Mouse (Mus musculus): ENCODE data around the gene Zfp775. TPM values are rescaled to one million over a fixed set of nuclear protein-coding genes. Genes with fewer than 3 reads are reported as not detected.

Gene Zfp775
- total RNA-seq, 2 experiments from 2014 or later = 8.2 to 9.4 TPM

DNA sequence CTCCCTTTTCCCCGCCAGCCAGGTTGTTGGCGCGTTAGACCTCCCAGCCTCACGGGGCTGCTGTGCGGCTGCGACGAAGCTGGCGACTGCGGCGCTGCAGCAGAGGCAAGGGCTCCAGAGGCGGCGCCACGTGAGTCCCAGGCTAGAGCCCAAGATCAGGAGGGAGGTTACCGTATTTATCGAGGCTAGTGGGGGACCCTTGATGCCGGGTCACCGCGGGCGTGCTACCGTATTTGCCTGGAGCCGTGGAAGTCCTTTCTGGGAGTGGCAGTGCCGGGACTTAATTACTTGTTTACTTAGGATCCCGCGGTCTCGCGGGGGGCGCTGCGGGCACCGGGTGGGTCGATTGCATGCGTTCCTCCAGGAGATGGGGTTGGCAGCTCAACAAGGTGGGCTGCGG, 25.1 kb downstream of the Zfp775 start:
- peak; percentile 52 to 53 for DNase-seq (ENCODE audit: low spot score in 2 of 2)

DNA sequence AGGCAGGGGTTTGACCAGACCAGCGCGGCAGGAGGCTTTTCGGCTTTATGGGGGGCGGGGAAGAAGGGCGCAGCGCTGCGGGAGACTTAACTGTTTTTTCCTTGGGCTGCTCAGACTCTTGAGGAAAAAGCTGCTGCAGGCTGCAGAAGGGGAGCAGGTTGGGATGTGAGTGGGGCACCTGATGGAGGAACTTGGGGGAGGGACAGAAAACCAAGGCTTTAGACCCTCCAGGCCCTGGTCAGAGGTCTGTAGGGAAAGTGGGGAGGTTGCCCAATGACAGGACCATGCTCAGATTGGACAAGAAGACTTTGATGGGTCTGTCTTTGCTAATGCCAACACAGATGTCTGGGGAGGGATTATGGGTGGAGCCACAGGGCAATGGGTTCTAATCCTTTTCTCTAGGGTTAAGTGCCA, 25.7 kb downstream of the Zfp775 start:
- DNase-seq (ENCODE audit: low spot score in 2 of 2) = no peak

DNA sequence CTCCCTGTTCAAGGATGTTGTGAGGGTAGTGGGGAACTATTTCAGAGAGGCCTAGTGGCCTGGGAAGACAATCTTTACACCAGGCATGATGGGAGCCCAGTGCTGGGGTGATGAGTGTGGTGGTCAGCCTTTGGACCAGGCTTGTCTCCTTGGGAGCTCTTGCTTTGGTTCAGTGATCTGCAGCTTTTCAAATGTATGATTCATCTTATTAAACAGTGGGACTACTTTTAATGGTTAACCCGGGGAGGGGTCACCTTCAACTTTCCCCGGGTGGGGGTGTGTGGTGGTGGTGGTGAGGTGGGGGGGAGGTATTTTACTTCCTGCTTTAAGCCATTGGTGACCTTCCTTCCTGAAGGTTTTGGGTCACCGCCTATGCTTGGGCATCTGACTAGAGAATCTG, 26.5 kb downstream of the Zfp775 start:
- DNase-seq (ENCODE audit: low spot score in 2 of 2) = no peak

DNA sequence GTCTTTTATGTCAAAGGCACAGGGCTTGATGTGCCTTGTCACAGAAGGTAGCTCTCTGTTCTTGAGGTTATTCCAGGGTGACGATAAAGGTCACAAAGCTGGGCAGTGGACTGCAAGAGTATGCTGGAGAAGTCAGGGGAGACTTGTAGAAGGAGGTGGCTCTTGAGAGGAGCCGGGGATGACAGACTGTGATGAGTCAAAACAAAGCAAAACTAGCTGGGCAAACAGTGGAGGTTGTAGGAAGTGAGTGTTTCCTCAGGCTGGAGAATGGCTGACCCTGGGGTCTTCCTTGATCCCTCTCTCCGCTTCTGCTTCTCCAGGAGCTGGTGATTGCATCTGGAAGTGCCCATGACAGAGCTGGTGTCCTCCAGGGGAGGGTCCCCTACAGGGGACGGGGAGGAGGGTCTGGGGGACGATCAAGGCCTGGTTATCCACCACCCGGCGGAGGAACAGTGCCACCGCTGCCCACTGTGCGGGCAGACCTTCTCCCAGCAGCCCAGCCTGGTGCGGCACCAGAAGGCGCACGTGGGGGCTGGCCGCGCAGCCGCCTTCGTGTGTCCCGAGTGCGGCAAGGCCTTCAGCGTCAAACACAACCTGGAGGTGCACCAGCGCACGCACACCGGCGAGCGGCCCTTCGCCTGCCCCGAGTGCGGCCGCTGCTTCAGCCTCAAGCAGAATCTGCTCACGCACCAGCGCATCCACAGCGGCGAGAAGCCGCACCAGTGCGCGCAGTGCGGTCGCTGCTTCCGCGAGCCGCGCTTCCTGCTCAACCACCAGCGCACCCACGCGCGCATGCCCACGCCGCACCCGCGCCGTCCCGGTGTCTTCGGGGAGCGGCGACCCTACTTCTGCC, 27.2 kb downstream of the Zfp775 start:
- no peak for DNase-seq (ENCODE audit: low spot score in 2 of 2)

DNA sequence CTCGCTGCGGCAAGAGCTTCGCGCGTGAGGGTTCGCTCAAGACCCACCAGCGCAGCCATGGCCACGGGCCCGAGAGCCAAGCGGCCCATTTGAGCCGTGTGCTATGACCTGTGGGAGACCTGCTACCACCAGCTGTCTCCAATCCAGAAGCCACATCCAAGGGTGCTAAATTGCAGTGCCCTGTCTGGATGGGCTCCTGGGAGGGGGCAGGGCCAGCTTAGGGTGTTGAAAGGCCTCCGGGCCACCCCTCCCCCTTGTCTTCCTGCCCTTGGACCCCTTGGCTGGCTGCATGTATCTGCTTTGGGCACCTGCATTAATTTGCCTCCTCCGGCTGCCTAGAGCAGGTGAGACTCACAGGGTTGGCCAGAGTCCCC, 27.8 kb downstream of the Zfp775 start:
- no peak for DNase-seq (ENCODE audit: low spot score in 2 of 2)

DNA sequence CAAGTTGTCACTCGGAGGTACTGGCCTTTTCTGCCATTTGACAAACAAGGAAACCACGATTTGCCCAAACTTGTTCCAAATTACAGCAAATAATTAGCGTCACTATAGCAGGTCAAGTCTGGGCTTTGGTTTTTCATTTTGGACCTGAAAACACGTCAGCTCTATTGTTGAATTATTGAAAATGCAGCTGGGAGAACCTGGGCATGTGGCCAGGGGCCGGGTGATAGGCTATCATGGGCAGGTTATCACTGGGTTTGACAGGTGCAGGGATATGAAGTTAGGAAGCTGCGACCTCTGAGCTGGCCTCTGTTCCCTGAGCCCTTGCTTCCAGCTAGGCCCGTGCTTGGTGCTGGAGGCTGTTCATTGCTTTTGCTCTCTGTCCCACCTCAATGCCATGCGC, 29.0 kb downstream of the Zfp775 start:
- no peak for DNase-seq (ENCODE audit: low spot score in 2 of 2)

DNA sequence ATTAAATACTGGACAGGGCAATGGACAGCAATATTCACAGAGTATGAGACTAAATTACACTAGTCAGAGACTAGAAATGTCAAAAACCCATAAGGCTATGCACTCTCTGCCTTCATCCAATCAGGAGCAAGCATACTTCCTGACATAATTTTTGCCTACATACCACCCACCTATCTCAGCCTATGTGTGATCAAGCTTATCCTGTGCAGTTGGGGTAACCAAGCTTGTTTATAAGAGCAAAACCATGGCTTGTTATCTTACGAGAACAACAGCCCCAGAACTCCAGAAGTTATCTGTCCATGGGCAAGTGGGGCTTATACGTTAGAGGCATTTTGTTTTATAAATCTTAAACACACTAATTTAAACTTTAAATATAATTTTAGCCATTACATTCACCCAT, 33.2 kb downstream of the Zfp775 start:
- DNase-seq (ENCODE audit: low spot score in 2 of 2) = no peak

DNA sequence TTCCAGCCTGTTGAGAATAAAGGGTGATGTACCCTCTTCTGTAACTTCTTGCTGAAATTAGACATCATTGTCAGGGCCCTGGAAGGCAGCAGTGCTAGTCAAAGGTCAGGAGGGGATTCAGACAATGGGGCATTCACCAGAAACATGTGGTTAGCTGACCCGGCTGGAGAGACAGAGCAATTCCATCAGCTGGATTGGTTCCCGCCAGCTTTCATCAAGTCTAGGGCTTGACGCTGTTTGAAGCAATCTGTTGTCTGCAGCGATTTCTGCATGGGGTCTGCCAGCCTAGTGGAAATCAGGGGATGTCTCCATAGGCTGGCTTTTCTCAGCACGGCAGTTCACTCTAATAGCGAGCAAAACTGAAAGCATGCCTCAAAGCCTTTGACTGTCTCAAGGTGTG, 34.7 kb downstream of the Zfp775 start:
- DNase-seq (ENCODE audit: low spot score in 2 of 2) = no peak

DNA sequence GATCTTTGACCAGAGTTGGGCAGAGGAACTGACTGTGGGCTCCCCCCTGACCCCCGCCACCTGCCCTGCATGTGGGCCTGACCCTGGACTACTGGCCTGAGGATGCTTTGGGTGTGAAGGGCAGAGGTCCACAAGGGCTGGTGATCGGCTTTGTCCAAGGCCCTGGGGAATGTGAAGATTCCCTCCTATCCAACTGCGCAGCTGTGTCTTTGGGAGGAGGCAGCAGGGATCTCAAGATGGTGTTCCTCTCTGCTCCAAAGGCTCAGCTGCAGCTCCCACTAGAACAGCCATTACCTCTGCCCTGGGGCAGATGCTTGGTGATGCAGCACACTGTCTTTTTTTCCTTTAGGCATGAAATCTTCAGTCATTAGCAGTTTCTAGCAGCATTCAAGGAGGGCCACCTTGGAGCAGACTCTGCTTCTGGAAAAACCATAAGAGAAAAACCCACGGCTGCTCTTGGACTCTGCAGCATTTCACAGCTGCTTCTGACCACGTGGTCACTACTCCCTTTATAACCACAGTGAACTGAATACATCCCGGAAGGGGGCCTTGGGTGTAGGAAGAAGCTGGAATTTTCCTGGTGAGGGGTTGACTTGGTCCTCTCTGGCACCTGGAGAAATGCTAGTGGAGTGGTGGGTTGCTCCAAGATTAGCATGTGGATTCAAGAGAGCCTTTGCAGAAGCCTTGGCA, 36.1 kb downstream of the Zfp775 start:
- no peak for DNase-seq (ENCODE audit: low spot score in 2 of 2)

DNA sequence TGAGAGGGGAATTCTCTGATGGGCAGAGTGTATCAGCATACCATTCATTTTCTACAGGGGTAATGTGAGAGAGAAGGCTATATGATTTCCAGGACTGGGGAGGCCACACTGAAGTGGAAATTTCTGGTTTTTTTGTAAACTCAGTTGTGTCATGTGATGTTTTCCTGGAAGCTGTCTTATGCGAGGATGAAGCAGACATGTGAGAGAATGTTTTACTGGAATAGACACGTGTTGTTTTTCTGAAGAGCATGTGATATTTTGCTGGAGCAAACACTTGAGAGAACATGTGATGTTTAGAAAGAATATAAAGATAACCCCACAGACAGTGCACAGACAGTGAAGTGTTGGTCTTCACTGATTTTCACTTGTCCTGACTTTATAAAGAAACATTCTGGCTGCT, 36.7 kb downstream of the Zfp775 start:
- DNase-seq (ENCODE audit: low spot score in 2 of 2) = no peak

DNA sequence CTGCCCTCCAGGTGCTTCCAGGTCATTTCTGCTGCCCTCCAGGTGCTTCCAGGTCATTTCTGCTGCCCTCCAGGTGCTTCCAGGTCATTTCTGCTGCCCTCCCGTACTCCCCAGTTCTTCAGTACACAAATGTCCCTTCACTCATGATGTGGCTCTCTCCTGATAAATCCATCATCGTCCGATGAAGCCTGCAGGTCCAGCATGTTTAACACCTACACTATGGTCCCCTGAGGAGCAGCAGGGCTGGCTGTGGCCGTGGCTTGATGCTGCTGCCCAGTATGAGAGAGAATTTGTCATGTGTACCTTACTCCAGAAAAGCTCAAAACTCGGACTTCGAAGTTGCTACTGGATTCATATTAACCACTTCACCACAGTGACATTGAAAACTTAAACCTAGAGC, 39.5 kb downstream of the Zfp775 start:
- DNase-seq (ENCODE audit: low spot score in 2 of 2) = no peak

DNA sequence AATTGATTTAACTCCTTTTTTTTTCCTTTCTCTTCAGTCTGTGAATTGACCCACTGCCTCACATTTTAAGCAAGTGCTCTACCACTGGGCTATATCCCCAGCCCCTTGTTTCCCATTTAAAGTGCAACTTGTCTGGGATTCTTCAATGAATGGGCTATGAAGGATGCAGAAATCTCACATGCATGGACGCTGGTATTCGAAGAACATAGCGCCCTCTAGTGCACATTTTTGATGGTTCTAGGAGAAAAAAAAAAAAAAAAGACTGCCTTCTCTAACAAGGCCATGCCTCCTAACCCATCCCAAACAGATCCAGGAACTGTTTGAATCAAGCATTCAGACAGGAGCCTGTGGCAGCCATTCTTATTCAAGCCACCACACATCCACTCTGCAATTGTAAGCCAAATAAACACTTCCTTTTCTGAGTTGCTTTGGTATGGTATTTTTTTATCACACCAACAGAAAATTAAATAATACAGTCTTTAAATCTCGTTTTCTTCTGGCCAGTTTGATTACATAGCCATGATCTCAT, 41.0 kb downstream of the Zfp775 start:
- no peak for DNase-seq (ENCODE audit: low spot score in 2 of 2)

DNA sequence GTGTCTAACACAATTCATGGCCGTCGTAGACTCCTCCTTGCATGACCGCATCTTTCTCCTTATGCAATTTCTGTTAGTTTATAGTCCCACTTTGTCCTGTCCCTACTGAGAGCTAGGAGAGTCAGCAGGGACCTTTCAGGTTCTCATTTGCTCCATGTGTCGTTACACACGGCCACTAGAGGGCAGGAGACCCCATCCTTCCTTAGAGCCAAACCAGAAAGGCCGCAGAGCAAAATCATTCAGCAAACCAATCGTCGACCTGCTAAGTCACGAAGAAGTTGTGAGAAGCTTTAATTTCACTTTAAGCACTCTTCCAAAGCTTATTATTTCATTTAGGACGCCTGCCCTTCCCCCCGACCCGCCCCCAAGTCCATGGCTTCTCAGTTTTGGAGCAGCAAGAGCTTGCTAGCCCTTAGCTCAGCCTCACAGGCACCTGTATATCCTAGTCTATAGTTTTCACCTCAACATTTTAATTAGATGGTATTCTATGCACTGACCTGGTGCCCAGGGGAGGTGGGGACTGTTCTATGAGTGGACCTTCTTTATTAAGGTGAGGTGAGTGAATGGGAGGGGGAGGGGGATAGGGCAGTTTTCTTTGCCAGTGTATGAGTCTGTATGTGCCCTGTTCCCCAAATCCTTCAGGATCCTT, 43.9 kb downstream of the Zfp775 start:
- peak; percentile 65 to 68 for DNase-seq (ENCODE audit: low spot score in 2 of 2)

DNA sequence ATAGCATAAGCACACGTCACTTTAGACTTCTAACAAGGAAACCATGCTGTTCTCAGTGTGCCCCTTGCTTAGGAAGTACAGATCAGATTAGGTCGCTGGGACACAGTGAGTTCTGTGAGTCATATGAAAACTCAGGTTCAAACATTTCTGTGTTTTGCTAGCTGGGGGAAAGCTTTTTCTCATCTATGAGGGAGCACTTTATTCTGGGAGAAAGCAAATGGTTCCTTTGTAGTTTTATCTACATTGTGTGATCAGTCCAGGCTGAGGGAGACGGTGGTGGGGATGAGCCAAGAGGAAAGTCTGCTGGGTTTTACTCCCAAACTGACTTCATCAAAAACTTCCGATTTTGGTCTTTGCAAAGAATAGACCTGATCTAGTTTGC, 44.4 kb downstream of the Zfp775 start:
- no peak for DNase-seq (ENCODE audit: low spot score in 2 of 2)

DNA sequence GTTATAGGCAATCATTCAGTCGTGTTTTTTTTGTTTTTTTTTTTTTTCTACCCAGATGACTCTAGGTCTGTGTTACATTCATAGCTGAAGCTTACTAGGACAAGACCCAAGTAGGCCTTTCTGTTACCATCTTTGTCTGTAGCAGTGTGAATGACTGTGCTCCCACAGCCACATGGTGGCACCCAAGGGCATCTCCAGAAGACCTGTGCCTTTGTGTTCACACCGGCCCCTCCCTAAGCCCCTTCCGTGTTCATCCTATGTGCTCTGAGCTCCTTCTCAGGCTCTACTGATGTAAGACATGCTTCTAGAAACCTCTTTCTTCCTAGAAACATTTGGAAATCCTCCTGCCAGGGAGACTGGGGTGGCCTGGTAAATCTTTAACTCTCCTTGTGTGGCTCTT, 45.1 kb downstream of the Zfp775 start, which contains the start of gene Gimap8:
TSS of gene Gimap8 (plus strand) at position 240 of the 400 bp plus-strand sequence.
- DNase-seq (ENCODE audit: low spot score in 2 of 2) = peak in 1 of 2 experiments; percentile 47

DNA sequence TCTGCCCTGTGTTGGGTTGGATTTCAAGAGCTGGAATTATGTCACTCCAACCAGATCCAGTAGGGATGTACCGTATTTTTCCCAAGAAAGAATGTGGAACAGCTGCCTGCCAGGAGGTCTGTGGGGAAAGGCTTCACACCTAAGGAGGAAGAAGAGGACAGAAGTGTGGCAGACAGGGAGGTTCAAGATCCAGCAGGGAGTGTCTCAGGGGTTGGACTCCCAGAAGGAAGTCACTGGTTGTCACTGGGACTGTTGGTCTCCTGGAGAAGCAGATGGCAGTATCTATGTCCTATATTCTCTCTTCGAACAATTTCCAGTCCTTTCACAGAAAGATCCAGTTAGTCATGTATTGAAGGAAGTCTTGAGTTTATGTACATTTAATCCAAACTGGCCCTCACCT, 45.7 kb downstream of the Zfp775 start:
- no peak for DNase-seq (ENCODE audit: low spot score in 2 of 2)

DNA sequence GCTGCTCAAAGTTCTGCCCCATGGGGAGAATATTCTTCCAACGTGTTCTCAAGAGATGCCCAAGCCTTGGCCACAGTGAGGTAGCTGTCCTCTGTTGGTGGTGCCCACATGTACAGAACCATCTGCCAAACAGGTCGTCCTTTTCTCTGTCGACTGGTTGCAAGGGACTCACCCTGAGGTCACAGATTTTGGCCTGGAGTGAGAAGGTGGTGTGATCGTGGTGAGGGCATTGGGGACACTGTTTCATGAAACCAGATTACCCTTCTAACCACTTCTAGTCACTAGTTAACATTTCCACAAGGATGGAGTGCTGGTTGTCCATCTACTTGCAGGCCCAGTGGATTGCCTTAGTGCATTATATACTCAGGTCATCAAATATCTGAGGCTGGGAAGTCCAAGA, 46.9 kb downstream of the Zfp775 start:
- no peak for DNase-seq (ENCODE audit: low spot score in 2 of 2)

DNA sequence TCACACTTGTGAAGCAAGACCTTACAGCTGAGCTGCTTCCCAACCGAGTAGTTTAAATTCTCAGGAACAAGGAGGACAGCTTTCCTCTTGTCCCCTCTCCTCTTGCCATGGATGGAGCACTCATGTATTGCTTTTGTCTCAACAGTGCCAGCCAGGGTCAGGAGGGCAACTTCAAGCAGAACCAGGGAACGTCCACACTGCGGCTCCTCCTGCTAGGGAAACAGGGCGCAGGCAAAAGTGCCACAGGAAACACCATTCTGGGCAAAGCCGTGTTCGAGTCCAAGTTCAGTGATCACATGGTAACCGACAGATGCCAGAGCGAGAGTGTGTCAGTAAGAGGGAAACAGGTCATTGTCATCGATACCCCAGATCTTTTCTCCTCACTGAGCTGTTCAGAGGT, 48.2 kb downstream of the Zfp775 start:
- DNase-seq (ENCODE audit: low spot score in 2 of 2) = no peak

DNA sequence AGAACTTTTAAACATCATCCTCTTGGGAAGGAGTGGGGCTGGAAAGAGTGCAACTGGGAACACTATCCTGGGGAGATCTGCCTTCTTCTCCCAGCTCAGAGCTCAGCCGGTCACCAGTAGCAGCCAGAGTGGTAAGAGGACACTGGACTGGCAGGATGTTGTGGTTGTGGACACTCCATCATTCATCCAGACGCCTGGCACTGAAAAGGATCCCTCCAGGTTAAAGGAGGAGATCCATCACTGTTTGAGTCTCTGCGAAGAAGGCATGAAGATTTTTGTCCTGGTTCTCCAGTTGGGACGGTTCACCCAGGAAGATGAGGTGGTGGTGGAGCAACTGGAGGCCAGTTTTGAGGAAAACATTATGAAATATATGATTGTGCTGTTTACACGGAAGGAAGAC, 56.9 kb downstream of the Zfp775 start:
- DNase-seq (ENCODE audit: low spot score in 2 of 2) = no peak

DNA sequence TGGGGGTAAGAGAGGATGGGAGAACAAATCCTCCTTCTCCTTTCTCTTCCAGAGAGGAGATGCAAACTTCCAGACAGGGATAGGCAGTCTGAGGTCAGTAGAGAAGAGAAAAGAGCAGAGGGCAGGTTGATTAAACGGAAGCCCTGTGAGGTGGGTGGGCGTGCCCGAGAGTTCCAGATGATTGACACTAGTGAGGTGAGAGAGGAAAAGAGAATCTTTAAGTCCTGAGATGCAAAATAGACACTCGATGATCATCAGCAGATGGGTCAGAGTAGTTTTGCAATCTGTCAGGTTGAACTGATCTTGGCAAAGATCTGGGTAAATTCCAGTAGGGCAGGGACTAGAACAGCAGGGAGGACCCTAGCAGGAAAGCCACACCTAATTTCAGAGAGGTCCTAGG, 62.9 kb downstream of the Zfp775 start:
- DNase-seq (ENCODE audit: low spot score in 2 of 2) = no peak

DNA sequence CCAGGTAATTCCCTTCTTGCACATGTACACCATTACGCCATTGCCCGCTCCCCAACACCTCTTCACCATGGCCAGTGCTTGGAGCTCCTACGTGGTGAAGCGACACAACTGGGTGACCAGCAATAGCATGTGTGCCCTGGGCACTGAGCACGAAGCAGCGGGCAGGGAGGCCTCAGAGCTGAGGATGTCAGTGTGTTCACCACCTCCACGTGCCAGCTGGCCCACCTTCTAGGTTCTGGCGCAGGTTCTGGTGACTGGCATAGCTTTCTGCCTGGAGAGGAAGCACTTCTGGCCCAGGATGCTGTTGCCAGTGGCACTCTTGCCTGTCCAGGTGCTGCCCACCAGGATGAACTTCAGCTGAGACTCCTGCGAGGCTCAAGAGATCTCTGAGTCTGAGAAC, 63.6 kb downstream of the Zfp775 start:
- DNase-seq (ENCODE audit: low spot score in 2 of 2) = no peak

DNA sequence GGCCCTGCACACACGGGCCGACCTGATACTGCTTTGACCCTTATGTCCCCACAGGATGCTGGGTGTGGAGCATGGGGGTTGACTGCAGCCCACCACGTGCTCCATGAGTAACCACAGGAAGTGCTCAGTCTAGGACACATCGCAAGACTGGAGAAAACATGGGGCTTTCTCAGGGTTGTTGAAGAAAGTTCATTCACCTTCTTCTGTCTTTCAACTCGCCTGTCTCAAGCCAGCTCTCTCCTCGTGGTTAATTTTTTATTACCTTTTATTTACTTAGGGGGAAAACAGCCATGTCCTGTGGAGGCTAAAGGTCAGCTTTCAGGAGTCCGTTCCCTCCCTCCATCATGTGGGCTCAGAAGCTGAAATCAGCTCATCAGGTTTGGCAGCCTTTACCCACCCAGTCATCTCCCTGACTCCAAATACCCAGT, 64.3 kb downstream of the Zfp775 start:
- no peak for DNase-seq (ENCODE audit: low spot score in 2 of 2)

Measured in adrenal gland, adult 18-20 months (tissue).